Mouse (Mus musculus) liver, postnatal 0 days (tissue): ENCODE data around the gene Car14.

Experiments
- CTCF ChIP-seq: sonication (generic); IDR thresholded peaks from 2 replicates; pipeline ENCODE4 v1.5.1; 2016; ENCODE audit warnings: antibody characterized with exemption, low read depth
- EP300 ChIP-seq: IDR thresholded peaks from 2 replicates; pipeline ENCODE4 v1.6.1; 2016; ENCODE audit warnings: antibody characterized with exemption, low read depth, mild to moderate bottlenecking

DNA sequence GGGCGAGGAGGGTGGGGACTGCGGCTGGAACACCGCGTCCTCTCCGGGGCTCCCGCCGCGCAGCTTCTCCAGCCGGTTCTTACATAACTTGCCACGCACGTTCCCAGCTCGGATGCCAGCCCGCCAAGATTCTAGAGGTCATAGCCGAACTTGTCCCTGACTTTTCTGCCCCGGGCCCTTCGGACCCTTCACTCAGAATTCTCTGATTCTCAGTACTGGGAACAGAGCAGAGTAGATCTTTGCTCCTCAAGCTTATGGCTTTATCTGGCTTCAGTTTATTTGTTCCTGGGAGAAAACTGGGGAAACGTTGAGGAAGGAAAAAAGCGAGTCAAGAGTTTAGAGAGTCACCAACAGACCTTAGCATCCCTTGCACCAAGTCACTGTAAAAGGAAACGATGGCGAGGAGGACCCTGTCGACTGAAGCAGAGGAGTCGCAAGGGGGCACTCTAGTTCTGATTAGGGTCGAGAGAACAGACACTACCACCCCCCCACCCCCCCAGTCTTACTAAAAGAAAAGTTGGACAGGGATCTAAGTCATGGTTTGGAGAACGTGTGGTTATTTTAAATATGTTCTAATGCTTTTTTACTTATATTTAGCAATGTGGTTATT lies 21.6 kb downstream of the Car14 start:
- TF ChIP-seq CTCF: peak; percentile 66
- TF ChIP-seq EP300: no peak
